Mouse (Mus musculus): ENCODE data around the gene Itih1.

Gene Itih1

DNA sequence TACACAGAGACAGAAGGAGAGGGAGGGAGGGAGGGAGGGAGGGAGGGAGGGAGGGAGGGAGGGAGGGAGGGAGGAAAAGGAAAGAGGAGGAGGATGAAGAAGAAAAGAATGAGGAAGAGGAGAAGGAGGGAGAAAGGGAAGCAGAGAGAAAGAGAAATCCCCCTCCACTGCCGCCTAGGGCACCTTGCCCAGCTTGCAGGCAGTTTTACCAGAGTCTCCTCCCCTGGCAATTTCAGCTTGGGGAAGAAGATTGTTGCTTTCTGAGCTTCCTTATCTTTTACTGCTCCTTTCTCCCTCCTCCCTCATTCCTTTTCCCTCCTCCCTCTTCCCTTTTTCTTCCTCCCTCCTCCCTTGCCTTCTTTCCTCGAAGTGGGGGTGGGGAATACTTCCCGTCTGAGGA is 40.1 kb downstream of the Itih1 start:
- no peak for DNase-seq

DNA sequence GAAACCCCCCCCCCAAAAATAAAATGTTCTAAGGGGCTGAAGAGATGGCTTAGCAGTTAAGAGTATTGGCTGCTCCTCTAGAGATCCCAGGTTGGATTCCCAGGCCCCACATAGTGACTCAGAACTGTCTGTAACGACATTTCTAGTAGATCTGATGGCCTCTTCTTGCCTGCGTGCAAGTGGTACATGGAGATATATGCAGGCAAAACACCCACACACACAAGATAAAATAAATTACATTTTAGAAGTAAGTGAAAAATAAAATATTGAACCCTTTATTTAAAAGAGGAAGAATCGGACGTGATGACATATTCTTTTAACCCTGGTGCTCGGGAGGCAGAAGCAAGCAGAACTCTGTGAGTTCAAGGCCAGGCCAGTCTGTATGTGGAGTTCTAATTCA is 40.5 kb downstream of the Itih1 start:
- DNase-seq, result no peak

DNA sequence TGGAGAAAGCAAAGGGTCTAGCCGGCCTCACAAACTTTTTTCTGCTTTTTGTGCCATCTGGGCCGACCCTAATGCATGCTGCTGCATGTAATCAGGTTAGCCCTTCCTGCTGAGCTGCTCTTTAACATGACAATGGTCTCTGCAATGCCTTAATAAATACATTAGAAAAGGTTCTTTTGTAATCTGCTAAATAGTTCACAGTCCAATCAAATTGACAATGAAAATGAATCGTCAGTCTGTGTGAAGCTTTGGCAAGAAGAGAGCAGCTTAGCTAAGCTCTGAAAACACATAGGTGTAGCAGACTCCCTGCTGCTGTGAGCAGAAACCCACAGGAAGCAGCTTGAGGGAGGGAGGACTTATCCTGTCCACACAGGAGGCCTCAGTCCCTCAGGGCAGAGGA is 43.1 kb downstream of the Itih1 start:
- DNase-seq, result no peak

DNA sequence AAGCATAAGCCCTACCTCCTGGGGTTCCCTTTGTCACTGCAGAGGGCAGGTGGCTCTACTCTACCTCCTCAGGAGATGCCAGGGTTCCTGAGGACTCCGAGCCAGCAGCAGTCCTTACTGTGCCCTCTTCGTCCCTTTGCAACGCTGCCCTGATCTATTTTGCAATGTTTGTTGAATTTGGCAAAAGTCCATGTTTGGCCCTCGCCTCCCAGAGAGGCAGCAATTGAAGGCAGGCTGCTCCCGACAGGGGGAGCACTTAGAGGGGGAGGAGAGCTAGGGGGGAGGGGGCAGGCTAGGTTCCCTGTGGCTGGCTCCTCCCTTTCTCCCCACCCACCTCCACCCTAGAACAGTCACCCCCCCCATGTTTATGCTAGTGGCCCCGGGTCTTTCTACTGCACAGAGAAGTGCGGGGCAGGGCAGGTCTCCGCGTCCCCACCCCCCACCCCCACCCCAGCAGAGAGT is 54.8 kb downstream of the Itih1 start:
- DNase-seq, result peak; percentile 16 to 48

DNA sequence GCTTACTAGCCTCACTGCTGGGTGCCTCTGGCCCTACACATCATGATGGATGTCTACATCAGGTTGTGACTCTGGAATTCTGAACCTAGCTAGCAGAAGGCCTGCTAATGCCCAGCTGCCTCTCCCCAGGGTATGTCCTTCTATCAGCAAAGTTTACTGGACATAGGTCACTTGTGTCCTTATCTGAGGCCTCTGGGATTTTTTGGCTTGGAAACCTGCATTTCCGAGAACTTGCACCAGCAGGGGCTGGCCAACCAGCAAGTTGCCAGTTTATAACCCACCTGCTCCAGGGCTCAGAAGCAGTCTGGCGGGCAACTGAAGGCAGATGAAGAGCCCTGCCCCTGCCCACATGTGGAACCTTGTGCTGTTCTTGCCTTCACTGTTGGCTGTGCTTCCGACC is 56.9 kb downstream of the Itih1 start, which contains the start of gene Itih4:
Itih4 (plus strand) TSS at position 273 of the 400 bp plus-strand sequence.
- DNase-seq, result no peak

DNA sequence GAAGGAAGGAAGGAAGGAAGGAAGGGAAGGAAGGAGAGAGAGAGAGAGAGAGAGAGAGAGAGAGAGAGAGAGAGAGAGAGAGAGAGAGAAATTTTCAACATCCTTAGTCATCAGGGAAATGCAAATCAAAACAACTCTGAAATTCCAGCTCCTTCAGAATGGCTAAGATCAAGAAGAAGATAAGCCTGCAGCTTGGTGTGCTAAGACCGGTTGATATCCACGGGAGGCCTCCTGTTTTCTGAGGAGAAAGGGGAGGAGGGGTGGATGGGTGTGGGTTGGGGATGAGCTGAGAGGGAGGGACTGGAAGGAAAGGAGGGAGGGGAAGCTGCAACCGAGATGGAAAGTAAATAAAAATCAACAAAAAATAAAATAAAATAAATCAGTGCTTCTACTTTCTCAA is 57.8 kb downstream of the Itih1 start:
- DNase-seq, result no peak

DNA sequence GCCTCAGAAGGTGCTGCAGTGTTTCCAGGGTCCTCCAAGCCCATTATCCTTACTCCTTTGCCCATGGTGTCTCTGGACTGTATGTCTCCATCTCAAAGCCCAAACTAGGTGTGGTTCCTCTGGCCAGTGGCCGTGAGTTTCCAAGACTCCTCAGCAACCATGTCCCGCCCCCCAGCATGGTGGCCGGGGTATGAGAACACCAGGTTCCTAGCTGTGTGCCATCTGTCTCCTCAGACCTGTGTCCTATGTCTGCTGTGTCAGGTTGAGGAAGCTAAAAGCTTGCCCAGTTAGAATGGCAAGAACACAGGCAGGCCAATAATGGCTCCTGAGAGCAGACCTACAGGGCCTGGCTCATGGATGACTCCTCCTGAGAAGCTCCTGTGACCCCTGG is 61.4 kb downstream of the Itih1 start:
- peak; percentile 17 to 36 for DNase-seq

DNA sequence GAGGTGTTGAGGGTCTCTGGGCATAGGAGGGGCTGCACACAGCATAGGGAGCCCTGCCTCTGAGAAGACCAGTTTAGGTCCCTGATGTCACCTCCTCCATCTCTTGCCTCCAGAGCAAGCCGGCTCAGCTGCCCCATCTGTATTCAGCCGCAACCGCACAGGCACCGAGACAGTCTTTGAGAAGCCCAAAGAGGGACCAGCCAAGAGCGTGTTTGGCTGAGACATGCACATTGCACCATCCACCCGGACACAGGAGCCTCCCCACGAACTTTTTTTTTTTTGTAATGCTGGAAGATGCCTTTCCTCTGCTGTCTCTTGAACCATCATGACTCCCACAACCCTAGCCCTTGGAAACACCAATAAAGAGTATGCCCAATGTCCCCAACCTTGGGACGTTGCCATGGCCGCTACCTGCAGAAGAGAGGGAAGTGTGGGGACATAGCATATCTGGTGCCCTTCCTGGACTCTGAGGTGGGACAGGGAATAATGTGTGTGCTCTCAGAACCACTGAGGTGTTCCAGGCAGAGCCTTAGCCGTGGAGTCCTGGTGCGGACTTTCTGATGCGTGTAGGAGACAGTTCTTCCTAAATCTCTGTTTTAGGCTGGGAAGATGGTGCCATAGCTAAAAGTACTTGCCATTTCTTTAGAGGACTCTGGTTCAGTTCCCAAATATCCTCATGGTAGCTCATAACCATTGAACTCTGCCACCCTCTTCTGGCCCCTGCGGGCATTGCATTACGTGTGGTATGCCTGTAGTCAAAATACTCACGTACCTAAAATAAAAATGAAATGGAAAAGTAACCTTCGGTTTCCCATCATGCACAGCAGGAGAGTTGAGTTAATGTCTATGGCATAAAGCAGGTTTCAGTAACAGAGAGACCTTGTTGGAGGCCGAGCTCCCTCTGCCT is 62.0 kb downstream of the Itih1 start:
- DNase-seq, result peak; percentile 65 to 82

DNA sequence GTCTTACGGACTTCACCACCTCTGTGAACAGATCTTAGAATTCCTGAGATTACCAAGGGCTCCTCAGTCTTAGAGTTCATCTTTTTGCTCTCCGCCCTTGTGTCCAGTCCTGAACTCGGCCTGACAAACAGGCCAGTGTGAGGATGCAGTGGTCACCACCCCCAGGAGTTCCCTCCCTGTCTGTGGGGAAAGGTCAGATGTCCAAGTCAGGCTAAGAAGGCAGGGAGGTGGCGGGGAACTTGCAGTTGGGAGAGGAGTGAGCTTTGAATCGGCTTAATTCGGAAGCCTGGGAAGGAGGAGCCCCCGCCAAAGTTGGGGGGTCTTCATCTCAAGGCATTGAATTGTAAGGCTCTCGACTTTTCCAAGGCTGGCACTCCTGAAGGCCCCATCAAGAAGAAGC is 62.8 kb downstream of the Itih1 start:
- DNase-seq, result no peak

DNA sequence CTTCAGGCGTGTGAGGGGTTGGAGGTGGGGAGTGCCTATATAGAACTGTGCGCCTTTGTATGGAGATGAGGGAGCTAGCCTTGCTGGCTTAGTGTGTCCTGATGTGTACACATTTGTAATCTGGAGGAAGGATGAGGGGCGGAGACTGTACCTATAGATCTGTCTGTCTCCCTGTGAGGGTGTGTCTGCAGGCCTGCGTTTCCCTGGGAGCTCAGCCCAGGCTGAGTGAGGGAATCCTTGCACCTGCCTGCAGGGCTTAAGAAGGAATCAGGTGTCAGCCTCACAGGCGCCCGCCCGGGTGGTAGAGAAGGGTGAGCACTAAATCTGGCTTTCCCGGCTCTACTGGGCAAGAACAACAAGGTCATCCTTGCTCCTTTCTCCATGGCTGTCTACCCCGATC is 63.3 kb downstream of the Itih1 start:
- no peak for DNase-seq
